Mouse (Mus musculus) cerebellum, adult 2 months (tissue): ENCODE results near the gene Rasal2.

Source experiments
- CTCF ChIP-seq: fragments of 200-500 bp; IDR thresholded peaks from 2 replicates; pipeline ENCODE4 v1.5.1; 2011; ENCODE audit warnings: low read depth, mild to moderate bottlenecking, control low read depth, low read length, moderate library complexity, borderline replicate concordance; ENCODE audit not compliant: insufficient read depth
- POLR2A ChIP-seq: fragments of 200-500 bp; IDR thresholded peaks from 2 replicates; pipeline ENCODE4 v1.6.1; 2011; ENCODE audit warnings: low read length, control low read depth, borderline replicate concordance; ENCODE audit not compliant: insufficient read depth

DNA sequence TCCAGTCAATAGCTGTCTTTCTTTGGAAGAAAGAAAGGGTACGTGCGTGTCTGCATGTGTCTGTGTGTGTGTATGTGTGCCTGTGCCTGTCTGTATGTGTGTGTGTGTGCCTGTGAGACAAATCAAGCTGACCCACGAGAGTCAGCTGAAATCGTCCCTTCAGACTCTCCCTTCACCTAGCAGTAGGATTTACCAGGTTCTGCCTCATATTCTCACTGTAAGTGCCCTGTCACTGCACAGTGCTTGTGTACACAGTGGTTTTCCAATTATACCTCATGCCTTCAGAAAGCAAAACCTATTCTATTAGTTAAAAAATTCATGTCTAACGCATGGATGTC, 168.0 kb downstream of the Rasal2 start:
- TF ChIP-seq CTCF = no peak
- no peak for TF ChIP-seq POLR2A
